Mouse (Mus musculus) bone marrow, adult 2 months (tissue): ENCODE measurements around the gene Dedd. TPM values are rescaled to one million over a fixed set of nuclear protein-coding genes. Genes with fewer than 3 reads are reported as not detected.

Experiments used
- H3K27ac ChIP-seq: fragments of 200-500 bp; 2 replicates; pipeline ENCODE4 v1.5.1; 2012; ENCODE audit warnings: low read depth, mild to moderate bottlenecking, control low read depth, inconsistent platforms, low read length; ENCODE audit not compliant: control insufficient read depth, poor library complexity, insufficient read depth
- H3K4me1 ChIP-seq: fragments of 200-500 bp; 2 replicates; pipeline ENCODE4 v1.6.1; 2011; ENCODE audit warnings: low read length; ENCODE audit not compliant: control insufficient read depth, insufficient read depth
- H3K4me3 ChIP-seq: fragments of 200-500 bp; replicated peaks from 2 replicates; pipeline ENCODE3; 2011; ENCODE audit warnings: mild to moderate bottlenecking, low read depth, low read length, control low read depth; ENCODE audit not compliant: control insufficient read depth
- CTCF ChIP-seq: fragments of 200-500 bp; IDR thresholded peaks from 2 replicates; pipeline ENCODE4 v1.5.1; 2011; ENCODE audit warnings: low read length, control low read depth; ENCODE audit not compliant: control insufficient read depth, insufficient read depth
- POLR2A ChIP-seq: fragments of 200-500 bp; IDR thresholded peaks from 2 replicates; pipeline ENCODE4 v1.6.1; 2011; ENCODE audit warnings: low read depth, mild to moderate bottlenecking, control low read depth, low read length, borderline replicate concordance; ENCODE audit not compliant: control insufficient read depth
- WGBS: fragments of 180-500 bp; shearing (Covaris S2); methylation state at CpG from one replicate; pipeline ENCODE4 v1.1.7; 2018; 5-methylcytosine and 5-hydroxymethylcytosine counted together
- polyA plus RNA-seq: library from polyadenylated mRNA; stranded (reverse); fragments of >200 nt; gene quantifications from 2 replicates; pipeline ENCODE4 v1.2.4, GENCODE M21; 2011; ENCODE audit warnings: low replicate concordance; ENCODE audit not compliant: missing spikeins, insufficient read depth, insufficient read length

Gene Dedd
- polyA plus RNA-seq, 1 experiment: 49.7 TPM

DNA sequence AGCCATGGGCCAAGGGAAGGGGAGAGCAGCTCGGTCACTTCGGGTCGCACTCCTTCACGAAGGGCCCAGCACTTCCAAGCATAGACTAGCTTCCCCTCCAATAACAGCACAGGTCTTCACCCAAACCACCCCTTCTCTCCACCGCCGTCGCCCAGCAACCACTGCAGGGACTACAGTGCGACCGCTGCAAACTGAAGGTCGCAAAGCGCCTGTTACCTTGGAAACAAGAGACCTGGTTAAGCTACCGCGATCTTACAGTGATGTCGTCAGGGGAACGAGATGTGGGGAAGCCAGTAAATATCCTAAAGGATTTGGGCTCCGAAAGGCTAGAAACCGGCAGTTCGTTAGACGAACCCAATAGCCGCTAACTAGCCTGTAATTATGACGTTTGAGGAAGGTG, 31.7 kb downstream of the Dedd start, which contains the start of gene Klhdc9:
Gene Klhdc9 (minus strand): TSS at position 143 of the 400 bp plus-strand sequence.
- Histone ChIP-seq H3K4me3 (peak within 1 kb of the TSS; percentile 77), H3K27ac (no peak within 1 kb of the TSS), H3K4me1 (no peaks in the 10 kb centered on the region; the same call in 1 of the 2 replicates)
- WGBS: 1% methylated on average over 21 of the region's 21 CpGs
- TF ChIP-seq CTCF (no peak), POLR2A (0 out of 2 replicates have a peak, but pooled peaks have one; percentile 20)

DNA sequence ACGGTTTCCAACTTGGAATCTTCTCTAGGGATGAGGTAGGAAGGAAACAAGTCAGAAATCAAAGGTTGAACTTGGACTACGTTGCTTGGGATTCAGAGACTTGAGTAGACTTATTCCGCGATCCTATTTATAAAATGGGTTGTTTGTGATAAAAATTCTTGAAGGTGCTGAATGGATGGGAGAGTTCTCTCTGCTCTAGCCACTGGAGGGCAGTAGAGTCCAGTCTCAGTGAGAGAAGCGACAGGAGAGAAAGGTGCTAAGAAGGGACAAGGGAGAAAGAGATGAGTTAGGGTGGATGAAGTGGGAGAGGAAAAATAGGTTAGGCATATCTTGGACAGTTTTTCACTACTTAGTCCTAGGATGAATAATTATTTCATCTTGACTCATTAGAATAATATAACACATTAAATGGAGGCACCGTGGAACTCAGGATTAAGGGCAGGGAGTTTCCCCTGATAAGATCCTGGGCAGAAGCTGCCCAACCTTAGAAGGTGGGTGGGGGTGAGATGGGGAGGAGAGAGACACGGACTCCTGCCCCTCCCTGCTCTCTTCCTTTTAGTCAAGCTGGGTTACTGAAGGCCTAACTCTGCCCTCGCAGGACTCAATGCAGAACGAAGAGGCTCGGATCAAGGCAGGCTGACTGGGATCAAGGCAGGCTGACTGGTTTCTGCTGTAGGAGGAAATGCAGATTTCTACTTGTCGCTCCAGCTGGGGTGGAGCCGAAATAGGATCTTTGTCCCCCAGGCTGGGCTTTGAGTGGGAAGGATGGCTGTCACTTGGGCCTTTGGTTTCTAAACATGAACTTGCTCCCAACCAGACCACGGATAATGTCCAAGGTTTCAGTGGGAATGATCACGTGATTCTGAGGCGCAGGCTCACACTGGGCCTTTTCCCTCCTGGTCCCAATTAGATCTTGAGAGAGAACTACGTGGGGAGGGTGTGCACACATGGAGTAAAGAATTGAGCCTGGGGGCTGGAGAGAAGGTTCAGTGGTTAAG, 32.5 kb downstream of the Dedd start:
- peak; percentile 87 for TF ChIP-seq CTCF
- TF ChIP-seq POLR2A: no peak
- H3K4me1 ChIP-seq: peaks cover 2% of the 10 kb centered on the region; the same call in 1 of the 2 replicates
- H3K4me3 ChIP-seq: peak overlapping the region; percentile 77
- no peak overlapping the region for H3K27ac ChIP-seq
- WGBS: 46% methylated on average over 16 of the region's 16 CpGs

DNA sequence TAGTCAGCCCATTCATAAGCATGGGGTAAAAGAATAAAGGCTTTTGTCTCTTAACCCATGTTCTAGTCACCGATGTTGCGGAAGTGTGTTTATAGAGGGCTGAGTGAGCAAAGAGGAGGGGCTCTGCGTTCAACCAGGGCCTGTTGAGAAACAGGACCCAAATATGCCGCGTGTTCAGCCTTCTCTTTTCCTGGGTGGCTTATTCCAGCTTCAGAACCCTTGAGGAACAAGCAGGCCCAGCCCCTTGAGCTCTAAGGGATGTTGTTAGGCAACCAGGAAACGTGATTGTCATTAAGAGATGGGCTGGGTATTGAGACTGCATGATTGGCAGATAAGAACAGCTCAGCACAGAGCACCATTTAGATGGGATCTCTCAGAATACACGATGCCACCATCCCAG, 37.0 kb downstream of the Dedd start:
- Histone ChIP-seq H3K27ac (no peak overlapping the region), H3K4me3 (no peak overlapping the region), H3K4me1 (peaks cover 2% of the 10 kb centered on the region; the same call in 1 of the 2 replicates)
- 47% methylated on average over 7 of the region's 7 CpGs for WGBS
- no peak for TF ChIP-seq CTCF
- TF ChIP-seq POLR2A: no peak

DNA sequence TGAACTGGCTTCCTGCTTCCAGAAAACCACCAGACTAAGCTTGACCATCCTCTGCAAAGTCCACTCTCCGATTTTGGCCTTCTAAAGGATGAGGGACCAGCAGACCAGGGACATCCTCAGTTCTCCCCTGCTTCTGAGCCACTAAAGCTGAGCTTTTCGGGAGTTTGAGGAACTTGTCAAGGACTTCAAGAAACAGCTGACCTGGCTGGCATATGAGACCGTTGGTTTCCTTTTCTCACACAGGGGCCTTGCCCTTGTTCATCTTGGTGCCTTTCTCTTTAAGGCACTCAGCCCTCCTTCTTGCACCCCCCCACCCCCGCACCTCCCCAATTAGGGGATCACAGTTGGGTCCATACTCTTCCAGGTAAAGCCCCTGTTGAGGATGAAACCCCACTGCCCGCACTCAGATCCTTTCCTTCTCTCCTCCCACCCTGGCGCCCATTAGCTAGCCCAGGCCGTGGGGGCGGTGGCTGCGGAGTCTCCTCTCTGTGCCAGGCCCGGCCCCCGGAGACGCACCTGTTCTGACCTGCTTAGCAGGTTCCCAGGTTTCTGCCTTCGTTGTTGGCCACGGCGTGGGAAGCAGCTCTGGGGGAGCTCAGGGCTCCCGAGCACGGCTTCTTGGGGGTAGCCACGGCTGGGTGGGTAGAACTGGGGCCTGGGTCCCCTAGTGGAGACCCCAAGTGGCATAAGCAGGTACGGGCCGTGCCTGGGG, 41.1 kb downstream of the Dedd start, which contains the start of gene Nectin4:
Gene Nectin4 (plus strand): TSS at position 255 of the 712 bp plus-strand sequence.
- TF ChIP-seq CTCF (no peak), POLR2A (no peak)
- peak within 1 kb of the TSS; percentile 29 for H3K4me3 ChIP-seq
- WGBS: 17% methylated on average over 20 of the region's 20 CpGs
- no peak within 1 kb of the TSS; the same call in 1 of the 2 replicates for H3K27ac ChIP-seq
- H3K4me1 ChIP-seq: peaks cover 2% of the 10 kb centered on the region; the same call in 1 of the 2 replicates

DNA sequence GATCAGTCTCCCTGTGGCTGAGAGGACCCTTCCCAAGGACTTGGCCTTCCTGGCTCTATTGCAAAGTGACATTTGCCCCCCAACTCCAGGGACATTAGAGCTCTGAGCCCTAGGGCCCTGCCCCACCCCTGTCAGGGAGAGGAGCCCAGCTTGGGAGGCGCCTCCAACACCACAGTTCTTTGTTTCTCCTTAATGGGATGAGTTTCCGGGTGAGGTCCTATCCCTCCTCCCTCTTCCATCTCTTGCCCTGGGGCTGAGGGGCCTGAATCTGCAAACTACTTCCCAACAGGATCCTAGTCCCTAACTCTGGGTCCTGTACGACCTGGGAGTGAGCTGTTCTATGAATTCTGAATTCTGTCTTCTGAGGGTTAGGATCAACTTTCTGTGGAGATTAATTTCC, 43.9 kb downstream of the Dedd start:
- 74% methylated on average over 3 of the region's 3 CpGs for WGBS
- H3K4me3 ChIP-seq: no peak overlapping the region
- TF ChIP-seq POLR2A (no peak), CTCF (no peak)
- H3K27ac ChIP-seq: no peak overlapping the region
- peaks cover 3% of the 10 kb centered on the region for H3K4me1 ChIP-seq

DNA sequence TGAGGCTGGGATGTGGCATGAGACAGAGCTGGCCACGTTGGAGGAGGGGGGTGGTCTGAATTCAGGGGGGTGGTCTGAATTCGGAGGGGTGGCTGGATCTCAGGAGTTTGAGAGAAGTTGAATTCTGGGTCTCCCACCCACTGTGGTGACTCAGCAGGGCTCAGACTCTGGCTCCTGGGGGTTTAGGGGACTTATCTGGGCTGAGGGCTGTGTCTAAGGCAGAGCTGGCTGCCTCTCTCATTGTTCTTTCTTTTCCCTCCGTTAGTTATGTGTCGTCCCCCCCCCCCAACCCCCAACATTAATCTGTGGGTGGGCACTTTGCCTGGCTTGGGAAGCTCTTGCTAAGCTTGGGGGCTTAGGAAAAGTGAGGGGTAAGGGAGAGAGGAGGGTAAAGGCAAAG, 45.0 kb downstream of the Dedd start:
- H3K4me1 ChIP-seq: peaks cover 3% of the 10 kb centered on the region
- WGBS: 14% methylated on average over 4 of the region's 4 CpGs
- no peak overlapping the region for H3K4me3 ChIP-seq
- no peak overlapping the region for H3K27ac ChIP-seq
- TF ChIP-seq CTCF: no peak
- no peak for TF ChIP-seq POLR2A

DNA sequence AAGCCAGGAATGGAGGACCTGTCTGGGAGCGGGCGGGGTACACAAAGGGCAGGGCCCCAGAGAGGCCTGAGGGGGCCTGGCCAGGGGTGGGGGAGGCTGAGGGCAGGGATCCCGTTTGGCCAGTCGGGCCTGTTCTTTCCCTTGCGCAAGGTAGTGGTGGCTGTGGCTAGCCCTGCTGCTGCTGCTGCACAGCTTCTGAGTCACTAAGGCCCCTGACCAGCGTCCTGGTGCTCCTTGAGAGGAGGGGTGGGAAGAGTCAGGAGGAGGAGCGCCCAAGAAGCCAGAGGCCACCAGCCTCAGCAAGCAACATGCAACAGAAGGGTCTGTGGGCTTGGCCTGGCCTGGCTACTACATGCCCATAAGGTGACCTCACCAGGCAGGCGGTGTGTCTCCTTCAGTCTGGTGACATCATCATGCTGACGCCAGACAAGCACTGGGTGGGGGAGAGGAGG, 46.7 kb downstream of the Dedd start:
- WGBS: 41% methylated on average over 9 of the region's 9 CpGs
- H3K4me3 ChIP-seq: no peak overlapping the region
- no peak overlapping the region; the same call in 1 of the 2 replicates for H3K27ac ChIP-seq
- peaks cover 3% of the 10 kb centered on the region for H3K4me1 ChIP-seq
- no peak for TF ChIP-seq POLR2A
- TF ChIP-seq CTCF: no peak

DNA sequence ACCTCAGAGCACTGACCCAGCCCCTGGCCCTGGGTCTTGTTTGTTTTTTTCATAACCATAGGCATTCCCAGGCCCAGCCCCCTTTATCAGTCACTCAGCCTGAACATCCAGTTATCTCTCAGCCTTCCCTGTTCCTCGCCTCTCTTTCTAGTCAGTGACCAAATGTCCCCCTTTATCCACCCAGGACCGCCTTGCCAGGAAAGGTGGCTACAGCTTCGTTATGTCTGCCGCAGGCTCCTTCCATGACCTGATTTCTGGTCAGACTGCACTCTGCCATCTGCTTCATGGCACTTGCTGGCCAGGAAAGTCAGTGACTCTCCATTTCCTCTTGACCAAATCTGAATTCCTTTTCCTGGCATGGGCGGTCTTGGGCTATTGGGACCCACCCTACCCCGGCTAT, 49.4 kb downstream of the Dedd start:
- H3K27ac ChIP-seq: no peak overlapping the region
- 79% methylated on average over 6 of the region's 6 CpGs for WGBS
- TF ChIP-seq CTCF (no peak), POLR2A (no peak)
- peaks cover 5% of the 10 kb centered on the region for H3K4me1 ChIP-seq
- H3K4me3 ChIP-seq: no peak overlapping the region
